Mouse (Mus musculus): ENCODE results near the gene Kras.

- TF ChIP-seq EP300 (IDR thresholded peaks at IDR 0.05) (no peak), CTCF (IDR thresholded peaks at IDR 0.05) (no peak)
Measured at GRCm38 (mm10) chr6:145226296-145226695, 23.7 kb downstream of the Kras start.
